Mouse (Mus musculus) Patski (cell line): Measurements from ENCODE around the gene Slc18a3. TPM values are rescaled to one million over a fixed set of nuclear protein-coding genes. Genes with fewer than 3 reads are reported as not detected.

Experiments used
- ATAC-seq: fragments of 100-300 bp; one replicate; pipeline ENCODE4 v1.8.0; 2021
- CTCF ChIA-PET: fragments of 350-600 bp; sonication (Branson Sonifier 250); formaldehyde crosslinking; loops from one replicate; lab custom pipeline; 2022; ENCODE audit warnings: inconsistent platforms; lab: Charles Lee
- POLR2A ChIA-PET: fragments of 350-600 bp; sonication (Branson Sonifier 250); formaldehyde crosslinking; loops from one replicate; lab custom pipeline; 2022; ENCODE audit warnings: antibody characterized with exemption, inconsistent platforms; lab: Charles Lee
- DNase-seq: peaks from one replicate; pipeline ENCODE4 v3.0.0-alpha.2; 2011; ENCODE audit warnings: low read depth, low spot score
- H3K27me3 ChIP-seq: fragments of 371-371 bp; one replicate; pipeline ENCODE4 v1.5.1; 2021
- CTCF ChIP-seq: fragments of 100-300 bp; IDR thresholded peaks from one replicate; pipeline ENCODE4 v1.5.1; 2021
- in situ Hi-C: fragments of 300-500 bp; cut with MboI; formaldehyde crosslinking; loops from 3 replicates; pipeline ENCODE4 v1.11.1; 2018; ENCODE audit warnings: low pct_unique_long_range_greater_than_20kb, mixed read lengths
- polyA plus RNA-seq: library from polyadenylated mRNA; unstranded; gene quantifications from one replicate; pipeline ENCODE4 v1.2.3, GENCODE M21; 2021

Slc18a3 gene
- polyA plus RNA-seq, 1 experiment from 2014 or later, result not detected

DNA sequence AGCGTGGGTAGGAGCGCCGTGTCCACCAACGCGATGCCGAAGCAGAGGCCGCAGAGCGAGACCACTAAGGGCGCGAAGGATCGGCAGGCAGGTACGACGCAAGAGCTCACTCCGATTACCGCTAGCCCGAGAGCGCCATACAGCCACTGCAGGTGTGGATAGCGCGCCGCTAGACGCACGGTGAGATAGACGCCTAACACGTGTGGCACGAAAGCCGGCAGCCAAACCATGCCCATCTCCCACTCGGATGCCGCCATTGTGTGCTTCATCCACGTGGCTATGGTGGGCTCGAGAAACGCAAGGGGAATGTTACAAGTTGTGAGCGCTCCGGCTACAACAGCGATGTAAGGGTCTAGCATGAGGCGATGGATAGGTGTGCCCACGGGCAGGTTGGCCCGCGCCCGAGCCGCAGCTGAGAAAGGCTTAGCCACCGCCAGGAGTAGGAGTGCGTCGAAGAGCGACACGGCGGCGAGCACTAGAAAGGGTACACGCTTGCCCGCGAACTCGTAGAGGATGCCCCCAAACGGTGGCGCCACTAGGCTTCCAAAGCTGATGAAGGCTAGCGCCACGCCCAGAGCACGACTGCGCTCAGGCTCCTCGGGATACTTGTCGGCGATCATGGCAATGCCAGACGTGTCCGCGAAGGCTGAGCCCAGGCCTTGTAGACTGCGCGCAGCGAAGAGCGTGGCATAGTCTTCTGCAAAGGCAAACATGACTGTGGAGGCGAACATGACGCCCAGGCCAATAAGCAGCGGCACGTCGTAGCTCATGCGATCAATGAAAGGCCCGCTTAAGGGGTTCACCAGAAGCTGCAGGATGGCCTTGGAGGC is 1.2 kb downstream of the Slc18a3 start:
- ChIA-PET CTCF (no interaction called here), POLR2A (no interaction called here)
- ATAC-seq (no peak), DNase-seq (no peak)
- in situ Hi-C loops, result no loop called here
- peaks cover 64% of the 10 kb centered on the region for H3K27me3 ChIP-seq
- TF ChIP-seq CTCF, result no peak

- no peak for TF ChIP-seq CTCF
- H3K27me3 ChIP-seq, result peaks cover 23% of the 10 kb centered on the region
- CTCF ChIA-PET, result no interaction called here
- no peak for ATAC-seq
- no peak for DNase-seq
- in situ Hi-C loops, result no loop called here
- POLR2A ChIA-PET, result no interaction called here
These were observed 12.1 kb downstream of the Slc18a3 start for GRCm38 (mm10) chr14:32452552-32452951.

GRCm38 (mm10) chr14:32446989-32447388 is 17.7 kb downstream of the Slc18a3 start:
- DNase-seq, result no peak
- POLR2A ChIA-PET, result interaction anchor here (0.7 kb wide), 1 partner anchor 939 kb away, joined by 3 read pairs; no protein-coding TSS in a partner anchor
- no peak for ATAC-seq
- CTCF ChIA-PET, result interaction anchor here (1.5 kb wide), 1 partner anchor 10 kb away, joined by 5 read pairs; no protein-coding TSS in a partner anchor
- peaks cover 18% of the 10 kb centered on the region for H3K27me3 ChIP-seq
- TF ChIP-seq CTCF, result no peak
- in situ Hi-C loops, result no loop called here

- in situ Hi-C loops, result no loop called here
- ATAC-seq (no peak), DNase-seq (no peak)
- ChIA-PET POLR2A (no interaction called here), CTCF (no interaction called here)
- peaks cover 18% of the 10 kb centered on the region for H3K27me3 ChIP-seq
- TF ChIP-seq CTCF, result no peak
These were observed 21.2 kb downstream of the Slc18a3 start for GRCm38 (mm10) chr14:32443446-32443845.

GRCm38 (mm10) chr14:32439744-32440143 is 24.9 kb downstream of the Slc18a3 start:
- ATAC-seq (no peak), DNase-seq (no peak)
- in situ Hi-C loops, result no loop called here
- no peak for TF ChIP-seq CTCF
- POLR2A ChIA-PET, result interaction anchor here (0.5 kb wide), 1 partner anchor 328 kb away, joined by 3 read pairs; no protein-coding TSS in a partner anchor
- CTCF ChIA-PET, result no interaction called here
- H3K27me3 ChIP-seq, result peaks cover 9% of the 10 kb centered on the region

- in situ Hi-C loops, result no loop called here
- ATAC-seq, result no peak
- CTCF ChIA-PET, result no interaction called here
- POLR2A ChIA-PET, result interaction anchor here (0.5 kb wide), 1 partner anchor 329 kb away, joined by 3 read pairs; no protein-coding TSS in a partner anchor
- no peak for DNase-seq
- peaks cover 9% of the 10 kb centered on the region for H3K27me3 ChIP-seq
- no peak for TF ChIP-seq CTCF
These were observed 25.3 kb downstream of the Slc18a3 start for GRCm38 (mm10) chr14:32439316-32439715.

- DNase-seq (no peak), ATAC-seq (no peak)
- ChIA-PET CTCF (interaction anchor here (1.1 kb wide), 1 partner anchor 9 kb away, joined by 5 read pairs; no protein-coding TSS in a partner anchor), POLR2A (no interaction called here)
- TF ChIP-seq CTCF, result no peak
- in situ Hi-C loops, result no loop called here
- peaks cover 16% of the 10 kb centered on the region for H3K27me3 ChIP-seq
These were observed 27.3 kb downstream of the Slc18a3 start for GRCm38 (mm10) chr14:32437352-32437793.

DNA sequence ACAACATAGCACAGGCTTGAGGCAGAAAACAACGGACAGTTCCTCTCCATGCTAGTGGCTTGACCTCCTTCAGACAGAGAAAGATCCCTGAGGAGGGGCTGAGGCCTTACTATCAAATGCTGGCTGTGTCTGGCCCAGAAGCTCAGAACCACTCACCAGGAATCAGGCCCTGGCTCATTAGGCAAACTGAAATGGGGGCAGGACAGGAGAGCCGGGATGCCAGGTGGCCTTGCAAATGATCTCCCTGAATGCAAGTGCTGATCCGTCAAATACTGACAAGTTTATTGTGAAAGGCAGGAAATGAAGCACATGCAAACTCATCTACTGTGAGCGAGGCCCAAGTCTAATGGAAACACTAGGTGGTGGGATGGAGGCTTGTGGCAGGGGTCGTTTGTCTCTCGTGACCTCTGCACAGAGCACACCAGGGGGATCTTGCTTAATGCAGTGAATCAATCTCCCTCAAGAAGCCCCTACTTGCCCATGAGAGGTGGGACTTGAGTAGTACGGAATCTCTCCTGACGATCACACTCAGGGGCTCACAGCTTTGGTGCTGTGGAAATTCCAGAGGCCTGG is 35.5 kb downstream of the Slc18a3 start:
- DNase-seq, result no peak
- in situ Hi-C loops, result no loop called here
- POLR2A ChIA-PET, result no interaction called here
- TF ChIP-seq CTCF, result no peak
- ATAC-seq, result no peak
- peaks cover 35% of the 10 kb centered on the region for H3K27me3 ChIP-seq
- CTCF ChIA-PET, result no interaction called here

DNA sequence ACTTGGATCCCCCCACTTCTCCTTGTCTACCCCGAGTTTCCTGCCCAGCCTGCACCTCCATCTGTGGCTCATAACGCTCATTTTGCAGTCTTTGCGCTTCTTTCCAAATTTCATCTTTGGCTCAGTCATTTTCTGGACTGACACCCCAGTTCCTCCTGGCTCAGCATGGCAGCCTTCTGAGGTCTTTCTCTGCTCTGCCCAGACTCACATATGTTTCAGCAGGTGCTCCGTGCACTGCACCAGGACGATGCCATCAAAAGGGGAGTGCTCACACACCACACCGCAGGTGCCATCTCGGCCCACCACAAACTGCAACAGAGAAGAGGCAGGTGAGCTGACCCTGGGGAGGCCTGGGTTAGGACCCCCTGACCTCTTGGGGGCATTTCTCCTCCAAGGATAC is 40.7 kb downstream of the Slc18a3 start:
- in situ Hi-C loops, result no loop called here
- CTCF ChIA-PET, result no interaction called here
- POLR2A ChIA-PET, result no interaction called here
- ATAC-seq (no peak), DNase-seq (no peak)
- peaks cover 41% of the 10 kb centered on the region for H3K27me3 ChIP-seq
- no peak for TF ChIP-seq CTCF

DNA sequence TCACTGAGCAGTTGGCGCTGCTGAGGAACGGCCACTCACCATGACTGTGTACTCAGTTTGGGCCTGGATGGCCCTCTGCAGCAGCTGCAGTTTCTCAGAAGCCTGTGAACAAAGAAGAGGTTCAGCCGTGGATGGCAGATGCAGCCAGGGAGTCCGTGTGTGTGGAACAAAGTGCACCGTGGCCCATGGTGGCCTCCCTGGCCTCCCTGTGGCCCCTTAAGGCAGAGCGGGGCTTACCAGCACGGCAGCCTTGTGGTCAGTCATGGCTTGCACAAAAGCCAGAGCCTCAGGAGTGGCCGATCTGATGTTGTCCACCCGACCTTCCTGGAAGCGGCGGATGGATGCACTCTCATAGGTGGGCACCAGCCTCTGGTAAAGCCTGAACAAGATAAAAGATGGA is 45.9 kb downstream of the Slc18a3 start:
- CTCF ChIA-PET, result no interaction called here
- no peak for TF ChIP-seq CTCF
- POLR2A ChIA-PET, result no interaction called here
- peaks cover 29% of the 10 kb centered on the region for H3K27me3 ChIP-seq
- DNase-seq (no peak), ATAC-seq (no peak)
- in situ Hi-C loops, result no loop called here

Other genes starting within 250 kb of the Slc18a3 start
- 20.6 TPM for gene Ogdhl, start 142.8 kb downstream of the Slc18a3 start, polyA plus RNA-seq
- not detected for gene 1700024G13Rik, start 76.5 kb downstream of the Slc18a3 start, polyA plus RNA-seq
- gene Chat, start 1.1 kb upstream of the Slc18a3 start, polyA plus RNA-seq, result not detected
- gene Ercc6, start 48.7 kb upstream of the Slc18a3 start, polyA plus RNA-seq, result 16.1 TPM
- gene Prrxl1, start 134.6 kb upstream of the Slc18a3 start, polyA plus RNA-seq, result not detected
- gene 3425401B19Rik, start 220.4 kb upstream of the Slc18a3 start, polyA plus RNA-seq, result not detected